Mouse (Mus musculus) bone marrow, adult 2 months (tissue): ENCODE measurements at regions not wholly inside any gene's neighbourhood (a gene's known extent, or its start where the extent isn't known, plus 50 kb on each side); places are given as distances from the start of the nearest gene placed in this dataset.

Source experiments
- CTCF ChIP-seq: fragments of 200-500 bp; IDR thresholded peaks from 2 replicates; pipeline ENCODE4 v1.5.1; 2011; ENCODE audit warnings: low read length, control low read depth; ENCODE audit not compliant: control insufficient read depth, insufficient read depth
- POLR2A ChIP-seq: fragments of 200-500 bp; IDR thresholded peaks from 2 replicates; pipeline ENCODE4 v1.6.1; 2011; ENCODE audit warnings: low read depth, mild to moderate bottlenecking, control low read depth, low read length, borderline replicate concordance; ENCODE audit not compliant: control insufficient read depth

DNA sequence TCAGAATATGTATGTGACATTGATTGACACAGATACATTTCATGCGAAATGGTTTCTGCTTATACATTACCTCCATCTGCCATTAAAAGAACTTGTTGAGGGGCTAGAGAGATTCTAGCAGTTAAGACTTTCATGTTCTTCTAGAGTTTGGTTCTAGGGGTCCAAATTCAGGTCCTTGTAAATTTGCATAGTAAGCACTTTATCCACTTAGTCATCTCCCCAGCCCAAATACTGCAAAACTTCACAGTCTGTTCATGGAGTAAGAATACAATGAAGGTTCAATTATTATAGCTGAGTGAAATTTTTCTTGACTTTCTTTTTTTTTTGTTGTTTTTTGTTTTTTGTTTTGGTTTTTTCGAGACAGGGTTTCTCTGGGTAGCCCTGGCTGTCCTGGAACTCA lies 76.8 kb upstream of the Nckap5 start:
- TF ChIP-seq CTCF = no peak
- TF ChIP-seq POLR2A = no peak
